Mouse (Mus musculus): ENCODE measurements around the gene Sox8. TPM values are rescaled to one million over a fixed set of nuclear protein-coding genes. Genes with fewer than 3 reads are reported as not detected.

Sox8 gene
- polyA plus RNA-seq, 1 experiment from 2014 or later, result 1.4 TPM

DNA sequence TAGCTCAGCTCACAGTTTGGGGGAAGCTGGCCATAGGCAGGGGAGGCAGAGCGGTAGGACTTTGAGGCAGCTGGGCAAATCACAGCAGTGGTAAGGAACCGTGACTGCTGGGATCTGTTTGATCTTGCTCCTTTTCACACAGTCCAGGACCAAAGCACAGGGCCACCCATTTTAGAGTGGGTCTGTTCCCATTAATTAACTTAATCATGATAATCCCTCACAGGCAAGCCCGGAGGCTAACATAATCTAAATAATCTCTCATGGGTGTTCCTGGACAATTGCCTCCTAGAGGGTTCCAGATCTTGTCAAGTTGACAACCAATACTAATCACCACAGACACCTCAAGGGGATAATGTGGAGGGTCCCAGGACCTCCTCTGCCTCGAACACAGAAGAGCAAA, 10.9 kb downstream of the Sox8 start:
- DNase-seq (ENCODE audit: low spot score) (no peak), ATAC-seq (ENCODE audit: low FRiP score, low TSS enrichment) (no peak)
- Histone ChIP-seq H3K9me3 (ENCODE audit: control insufficient read depth, low read length) (no peaks in the 10 kb centered on the region), H3K9ac (ENCODE audit: low read length) (no peak overlapping the region), H3K36me3 (ENCODE audit: control insufficient read depth, insufficient read depth, low read length) (no peaks in the 10 kb centered on the region), H3K27me3 (ENCODE audit: control insufficient read depth, insufficient read depth, low read length) (no peaks in the 10 kb centered on the region; the same call in 1 of the 2 replicates), H3K27ac (replicated peaks) (no peak overlapping the region), H3K4me3 (ENCODE audit: low read depth, low read length) (no peak overlapping the region), H3K4me2 (replicated peaks; ENCODE audit: low read depth) (no peak overlapping the region), H3K4me1 (replicated peaks; ENCODE audit: control insufficient read depth, insufficient read depth) (no peaks in the 10 kb centered on the region)
- TF ChIP-seq EP300 (optimal IDR thresholded peaks at IDR 0.05) (no peak), CTCF (IDR thresholded peaks at IDR 0.05; ENCODE audit: low read depth) (no peak)
- 48% methylated on average over 4 of the region's 4 CpGs for WGBS

GRCm38 (mm10) chr17:25556630-25557354, 13.7 kb downstream of the Sox8 start:
- DNase-seq (ENCODE audit: low spot score) (no peak), ATAC-seq (ENCODE audit: low FRiP score, low TSS enrichment) (no peak)
- H3K36me3 ChIP-seq (ENCODE audit: control insufficient read depth, insufficient read depth, low read length), result no peaks in the 10 kb centered on the region
- H3K9me3 ChIP-seq (ENCODE audit: control insufficient read depth, low read length), result no peaks in the 10 kb centered on the region
- peak overlapping the region; percentile 6; the same call in 1 of the 2 replicates for H3K4me3 ChIP-seq (ENCODE audit: low read depth, low read length)
- no peak overlapping the region for H3K27ac ChIP-seq (replicated peaks)
- whole genome bisulfite sequencing, result 14% methylated on average over 21 of the region's 21 CpGs
- H3K9ac ChIP-seq (ENCODE audit: low read length), result peak overlapping the region; percentile 23
- H3K27me3 ChIP-seq (ENCODE audit: control insufficient read depth, insufficient read depth, low read length), result no peaks in the 10 kb centered on the region; the same call in 1 of the 2 replicates
- H3K4me1 ChIP-seq (replicated peaks; ENCODE audit: control insufficient read depth, insufficient read depth), result no peaks in the 10 kb centered on the region
- peak overlapping the region; percentile 39 for H3K4me2 ChIP-seq (replicated peaks; ENCODE audit: low read depth)
- TF ChIP-seq CTCF (IDR thresholded peaks at IDR 0.05; ENCODE audit: low read depth) (peak; percentile 31; the same call in 1 of the 2 replicates), EP300 (optimal IDR thresholded peaks at IDR 0.05) (no peak)

- peak overlapping the region; percentile 23; the same call in 1 of the 2 replicates for H3K9ac ChIP-seq (ENCODE audit: low read length)
- TF ChIP-seq EP300 (optimal IDR thresholded peaks at IDR 0.05) (no peak), CTCF (IDR thresholded peaks at IDR 0.05; ENCODE audit: low read depth) (no peak)
- DNase-seq (ENCODE audit: low spot score) (no peak), ATAC-seq (ENCODE audit: low FRiP score, low TSS enrichment) (no peak)
- 11% methylated on average over 29 of the region's 29 CpGs for WGBS
- peak overlapping the region; percentile 39 for H3K4me2 ChIP-seq (replicated peaks; ENCODE audit: low read depth)
- H3K27ac ChIP-seq (replicated peaks), result no peak overlapping the region
- no peaks in the 10 kb centered on the region for H3K36me3 ChIP-seq (ENCODE audit: control insufficient read depth, insufficient read depth, low read length)
- no peaks in the 10 kb centered on the region for H3K9me3 ChIP-seq (ENCODE audit: control insufficient read depth, low read length)
- H3K4me1 ChIP-seq (replicated peaks; ENCODE audit: control insufficient read depth, insufficient read depth), result no peaks in the 10 kb centered on the region
- no peaks in the 10 kb centered on the region; the same call in 1 of the 2 replicates for H3K27me3 ChIP-seq (ENCODE audit: control insufficient read depth, insufficient read depth, low read length)
- H3K4me3 ChIP-seq (ENCODE audit: low read depth, low read length), result peak overlapping the region; percentile 6; the same call in 1 of the 2 replicates
These were observed 14.5 kb downstream of the Sox8 start for GRCm38 (mm10) chr17:25555666-25556629.

GRCm38 (mm10) chr17:25555159-25555558, 15.3 kb downstream of the Sox8 start:
- no peak overlapping the region for H3K27ac ChIP-seq (replicated peaks)
- no peak overlapping the region for H3K4me2 ChIP-seq (replicated peaks; ENCODE audit: low read depth)
- 55% methylated on average over 3 of the region's 3 CpGs for WGBS
- no peaks in the 10 kb centered on the region for H3K9me3 ChIP-seq (ENCODE audit: control insufficient read depth, low read length)
- TF ChIP-seq EP300 (optimal IDR thresholded peaks at IDR 0.05), result no peak
- TF ChIP-seq CTCF (IDR thresholded peaks at IDR 0.05; ENCODE audit: low read depth), result no peak
- no peaks in the 10 kb centered on the region for H3K36me3 ChIP-seq (ENCODE audit: control insufficient read depth, insufficient read depth, low read length)
- no peak overlapping the region for H3K4me3 ChIP-seq (ENCODE audit: low read depth, low read length)
- no peak for DNase-seq (ENCODE audit: low spot score)
- no peak overlapping the region for H3K9ac ChIP-seq (ENCODE audit: low read length)
- ATAC-seq (ENCODE audit: low FRiP score, low TSS enrichment), result no peak
- H3K27me3 ChIP-seq (ENCODE audit: control insufficient read depth, insufficient read depth, low read length), result no peaks in the 10 kb centered on the region; the same call in 1 of the 2 replicates
- no peaks in the 10 kb centered on the region for H3K4me1 ChIP-seq (replicated peaks; ENCODE audit: control insufficient read depth, insufficient read depth)

GRCm38 (mm10) chr17:25551313-25551712, 19.2 kb downstream of the Sox8 start:
- H3K9ac ChIP-seq (ENCODE audit: low read length), result no peak overlapping the region
- no peaks in the 10 kb centered on the region for H3K4me1 ChIP-seq (replicated peaks; ENCODE audit: control insufficient read depth, insufficient read depth)
- no peaks in the 10 kb centered on the region for H3K9me3 ChIP-seq (ENCODE audit: control insufficient read depth, low read length)
- H3K27me3 ChIP-seq (ENCODE audit: control insufficient read depth, insufficient read depth, low read length), result no peaks in the 10 kb centered on the region; the same call in 1 of the 2 replicates
- no peak overlapping the region for H3K4me2 ChIP-seq (replicated peaks; ENCODE audit: low read depth)
- DNase-seq (ENCODE audit: low spot score) (no peak), ATAC-seq (ENCODE audit: low FRiP score, low TSS enrichment) (no peak)
- H3K36me3 ChIP-seq (ENCODE audit: control insufficient read depth, insufficient read depth, low read length), result no peaks in the 10 kb centered on the region
- H3K27ac ChIP-seq (replicated peaks), result no peak overlapping the region
- H3K4me3 ChIP-seq (ENCODE audit: low read depth, low read length), result no peak overlapping the region
- 76% methylated on average over 11 of the region's 11 CpGs for WGBS
- TF ChIP-seq EP300 (optimal IDR thresholded peaks at IDR 0.05) (no peak), CTCF (IDR thresholded peaks at IDR 0.05; ENCODE audit: low read depth) (no peak)

Data from stomach, postnatal 0 days (tissue).